Mouse (Mus musculus) right cerebral cortex, postnatal 10 days (tissue): ENCODE data around the gene Pou5f1.
"Not testable (repeated sequence)": the region's sequence is repeated elsewhere in the genome, so short reads cannot be mapped to it uniquely, and the experiment has no call there.

ENCODE experiments used
- DNase-seq, 2 experiments: peaks; one replicate each; pipeline ENCODE4 v3.0.0; 2021; ENCODE audit warnings: low spot score in 2 of 2

Pou5f1 gene

GRCm38 (mm10) chr17:35505776-35506175 is at the start of gene Pou5f1:
Gene Pou5f1 (plus strand): TSS chr17:35506018.
- DNase-seq, result no peak

GRCm38 (mm10) chr17:35458247-35458646 is 47.6 kb upstream of the Pou5f1 start:
- not testable (repeated sequence) for DNase-seq

GRCm38 (mm10) chr17:35460513-35461341 is 45.1 kb upstream of the Pou5f1 start:
- not testable (repeated sequence) for DNase-seq

GRCm38 (mm10) chr17:35465651-35466050 is 40.2 kb upstream of the Pou5f1 start:
- DNase-seq, result not testable (repeated sequence)

DNA sequence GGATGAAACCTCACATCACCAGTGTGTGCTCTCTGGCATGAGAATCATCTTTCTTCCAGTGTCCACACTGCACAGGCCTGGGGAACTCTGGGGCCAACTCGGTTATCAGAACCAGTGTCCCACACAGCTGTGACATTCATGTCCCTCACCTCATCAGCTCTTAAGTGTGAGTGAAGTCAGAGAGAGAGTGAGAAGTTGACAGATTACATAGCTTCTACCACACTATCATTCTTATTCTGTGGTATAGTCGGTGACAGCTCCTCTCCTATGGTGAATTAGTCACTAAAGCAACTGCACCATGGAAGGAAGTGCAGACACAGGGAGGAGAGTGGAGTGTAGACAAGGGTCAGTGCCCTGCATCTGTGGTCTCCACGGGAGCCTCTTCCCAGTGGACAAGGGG is 36.9 kb upstream of the Pou5f1 start:
- DNase-seq, result not testable (repeated sequence)

GRCm38 (mm10) chr17:35469842-35470751 is 35.7 kb upstream of the Pou5f1 start, which contains the start of gene H2-Q10:
Gene H2-Q10 (plus strand): TSS chr17:35470089.
- DNase-seq, result peak in 1 of 2 experiments; percentile 22

- DNase-seq, result peak; percentile 37 to 69
These were observed 21.8 kb upstream of the Pou5f1 start for GRCm38 (mm10) chr17:35484066-35484465.

GRCm38 (mm10) chr17:35485702-35486101 is 20.1 kb upstream of the Pou5f1 start:
- DNase-seq, result no peak

- DNase-seq, result no peak
These were observed 19.1 kb upstream of the Pou5f1 start for GRCm38 (mm10) chr17:35486726-35487125.

GRCm38 (mm10) chr17:35488041-35488440 is 17.8 kb upstream of the Pou5f1 start:
- DNase-seq, result no peak

DNA sequence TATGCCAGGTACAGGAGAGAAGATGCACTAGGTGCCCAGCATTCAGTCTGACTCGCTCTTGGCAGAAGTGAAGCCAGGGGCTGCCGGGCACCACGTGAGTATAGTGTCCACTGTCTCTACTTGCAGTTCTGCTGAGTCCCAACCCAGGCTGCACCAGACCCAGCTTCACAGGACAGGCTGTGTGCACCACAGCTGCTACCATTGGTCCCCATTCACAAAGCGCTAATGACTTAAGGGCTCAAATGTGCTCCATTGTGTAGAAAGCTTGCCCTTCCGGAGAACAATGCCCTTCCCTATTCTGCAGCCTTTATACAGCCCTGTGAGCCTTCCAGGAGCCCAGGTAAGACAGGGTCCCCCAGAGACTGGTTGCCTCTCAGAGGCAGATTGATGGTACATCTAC is 15.5 kb upstream of the Pou5f1 start:
- DNase-seq, result no peak

- no peak for DNase-seq
These were observed 8.7 kb upstream of the Pou5f1 start for GRCm38 (mm10) chr17:35497124-35497523.

- DNase-seq, result no peak
These were observed 3.6 kb upstream of the Pou5f1 start for GRCm38 (mm10) chr17:35502226-35502625.

- DNase-seq, result no peak
These were observed 3.1 kb upstream of the Pou5f1 start for GRCm38 (mm10) chr17:35502762-35503161.

GRCm38 (mm10) chr17:35503849-35504248 is 2.0 kb upstream of the Pou5f1 start:
- no peak for DNase-seq

GRCm38 (mm10) chr17:35504628-35505481 is 963 bp upstream of the Pou5f1 start:
- no peak for DNase-seq

- DNase-seq, result no peak
These were observed 1.1 kb downstream of the Pou5f1 start for GRCm38 (mm10) chr17:35506881-35507280.

DNA sequence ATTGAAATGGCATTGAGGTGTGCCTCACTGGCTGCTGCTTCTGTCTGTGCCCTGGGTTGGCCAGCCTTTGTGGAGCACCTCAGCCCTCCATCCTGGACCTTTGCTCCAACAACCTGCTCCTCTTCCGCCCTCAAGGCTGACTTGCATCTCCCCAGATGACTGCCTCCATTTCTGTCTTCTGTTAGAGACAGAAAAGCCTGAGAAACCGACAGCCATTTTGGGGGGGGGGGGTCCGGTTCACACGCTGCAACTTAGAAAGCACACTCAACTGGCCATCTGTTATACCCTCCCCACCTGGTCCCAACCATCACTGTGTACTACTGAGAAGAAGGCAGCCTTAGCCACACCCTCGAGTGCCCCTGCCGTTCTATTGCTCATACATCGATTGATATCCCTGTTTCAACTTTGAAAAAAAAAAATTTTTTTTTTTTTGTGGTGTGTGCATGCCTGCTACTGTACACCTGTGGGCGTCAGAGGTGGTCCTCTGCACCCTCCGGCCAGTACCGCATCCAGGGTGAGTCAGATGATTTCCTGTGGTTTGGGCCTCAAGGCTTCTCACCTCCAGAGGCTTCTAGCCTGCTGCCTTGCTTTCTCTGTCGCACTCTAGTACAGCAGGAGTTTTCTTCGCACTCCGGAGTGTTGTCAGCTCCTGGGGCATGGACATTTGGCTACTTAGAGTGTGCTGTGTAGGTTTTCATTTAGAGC is 1.9 kb downstream of the Pou5f1 start:
- DNase-seq, result no peak

DNA sequence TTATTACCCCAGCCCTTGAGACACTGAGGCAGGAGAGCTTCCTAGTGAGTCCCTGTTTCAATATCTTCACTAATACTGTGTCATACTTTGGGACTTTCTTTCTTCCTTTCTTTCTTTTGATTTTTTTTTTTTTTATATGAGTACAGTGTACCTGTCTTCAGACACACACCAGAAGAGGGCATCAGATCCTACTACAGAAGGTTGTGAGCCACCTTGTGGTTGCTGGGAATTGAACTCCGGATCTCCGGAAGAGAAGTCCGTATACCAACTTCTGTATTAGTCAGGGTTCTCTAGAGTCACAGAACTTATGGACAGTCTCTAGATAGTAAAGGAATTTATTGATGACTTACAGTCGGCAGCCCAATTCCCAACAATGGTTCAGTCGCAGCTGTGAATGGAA is 2.5 kb downstream of the Pou5f1 start:
- DNase-seq, result not testable (repeated sequence)

DNA sequence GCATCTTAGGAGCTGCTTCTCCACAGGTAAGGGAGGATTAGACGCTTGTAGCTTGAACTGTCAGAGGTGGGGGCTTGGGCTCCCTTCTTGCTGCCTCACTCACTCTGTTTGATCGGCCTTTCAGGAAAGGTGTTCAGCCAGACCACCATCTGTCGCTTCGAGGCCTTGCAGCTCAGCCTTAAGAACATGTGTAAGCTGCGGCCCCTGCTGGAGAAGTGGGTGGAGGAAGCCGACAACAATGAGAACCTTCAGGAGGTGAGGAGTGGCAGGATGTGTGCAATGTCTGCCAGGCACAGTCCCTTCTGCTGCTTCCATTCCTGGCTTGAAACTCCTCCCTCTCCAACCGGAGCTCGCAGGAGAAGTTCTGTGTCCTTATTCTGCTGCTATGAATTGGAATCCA is 3.5 kb downstream of the Pou5f1 start:
- DNase-seq, result no peak
